Mouse (Mus musculus) lung, adult 2 months (tissue): ENCODE results near the gene Taf15.

Experiments used
- CTCF ChIP-seq: fragments of 200-500 bp; IDR thresholded peaks from 2 replicates; pipeline ENCODE4 v1.5.1; 2011; ENCODE audit warnings: mild to moderate bottlenecking, low read length, control low read depth; ENCODE audit not compliant: insufficient read depth
- POLR2A ChIP-seq: fragments of 200-500 bp; IDR thresholded peaks from 2 replicates; pipeline ENCODE4 v1.6.1; 2011; ENCODE audit warnings: low read depth, mild to moderate bottlenecking, control low read depth, low read length, borderline replicate concordance; ENCODE audit errors: extremely low read depth

GRCm38 (mm10) chr11:83538705-83539314, 65.9 kb downstream of the Taf15 start:
- TF ChIP-seq POLR2A: no peak
- TF ChIP-seq CTCF: no peak
